Mouse (Mus musculus): Measurements from ENCODE around the gene Mbnl2. TPM values are rescaled to one million over a fixed set of nuclear protein-coding genes. Genes with fewer than 3 reads are reported as not detected.

The Mbnl2 gene
- polyA plus RNA-seq, 1 experiment from 2014 or later = 129 TPM

DNA sequence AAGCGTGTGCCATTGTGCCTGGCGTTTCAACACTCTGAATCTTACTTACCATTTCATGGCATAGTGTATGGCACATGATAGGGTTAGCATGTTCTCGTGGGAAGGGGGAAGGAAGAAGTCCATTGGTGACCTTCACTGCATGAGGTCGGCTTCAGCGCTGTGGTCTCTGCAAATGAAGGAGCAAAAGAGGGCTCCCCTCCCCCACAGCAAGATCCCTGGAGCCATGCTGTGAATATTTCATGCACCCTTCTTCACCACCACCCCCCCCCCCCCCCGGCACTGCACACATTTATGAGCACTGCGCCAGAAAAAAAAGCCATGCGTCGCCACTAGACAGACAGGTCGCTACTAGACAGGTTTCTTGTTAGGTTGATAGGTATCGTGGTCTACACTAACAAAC lies 95.2 kb downstream of the Mbnl2 start:
- Histone ChIP-seq H3K27me3 (ENCODE audit: control insufficient read depth, insufficient read depth, low read length) (no peaks in the 10 kb centered on the region), H3K9ac (ENCODE audit: low read length) (no peak overlapping the region)

DNA sequence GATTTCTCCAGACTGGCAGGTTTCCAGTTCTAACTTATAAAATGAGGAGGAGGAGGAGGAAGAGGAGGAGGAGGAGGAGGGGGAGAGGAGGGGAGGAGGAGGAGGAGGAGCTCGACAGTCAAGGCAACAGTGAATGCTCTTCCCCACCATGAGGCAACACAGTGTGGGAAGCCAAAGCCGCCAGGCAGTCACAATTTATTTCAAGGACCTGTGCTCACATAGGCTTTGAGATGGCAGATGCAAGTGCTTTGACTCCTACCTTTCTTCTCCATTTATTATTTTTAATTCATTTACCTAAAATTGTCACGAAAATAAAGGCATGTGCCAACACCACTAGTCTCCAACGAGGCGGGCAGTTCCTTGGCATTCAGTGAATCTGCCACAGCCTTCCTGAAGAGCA lies 95.7 kb downstream of the Mbnl2 start:
- peak overlapping the region in 1 of 2 experiments; percentile 14; a peak in 1 of 4 replicates for H3K27ac ChIP-seq (replicated peaks in 1 of 2; ENCODE audit: control insufficient read depth in 1 of 2, insufficient read depth in 1 of 2, low read depth in 2 of 2, low read length in 2 of 2)
- peaks cover 41 to 73% of the 10 kb centered on the region in 2 experiments for H3K4me1 ChIP-seq (ENCODE audit: control insufficient read depth in 2 of 2, insufficient read depth in 2 of 2, low read length in 2 of 2)
- no peaks in the 10 kb centered on the region for H3K27me3 ChIP-seq (ENCODE audit: control insufficient read depth, insufficient read depth, low read length)
- H3K4me3 ChIP-seq (ENCODE audit: control insufficient read depth in 1 of 2, insufficient read depth in 1 of 2, low read depth in 1 of 2, low read length in 2 of 2) = no peak overlapping the region
- no peaks in the 10 kb centered on the region for H3K9me3 ChIP-seq (ENCODE audit: control insufficient read depth, low read length)
- no peak overlapping the region for H3K4me2 ChIP-seq (ENCODE audit: low read length)
- no peak for ATAC-seq (ENCODE audit: insufficient number of reproducible peaks, insufficient read depth, low FRiP score, low read depth)
- WGBS = 79% methylated on average over 5 of the region's 5 CpGs
- H3K36me3 ChIP-seq (ENCODE audit: control insufficient read depth, insufficient read depth, low read length) = no peaks in the 10 kb centered on the region
- no peak overlapping the region for H3K9ac ChIP-seq (ENCODE audit: low read length)

More for the DNA sequence above, 95.2 kb downstream of the Mbnl2 start:
- H3K9me3 ChIP-seq (ENCODE audit: control insufficient read depth, low read length) = no peaks in the 10 kb centered on the region
- H3K27ac ChIP-seq (replicated peaks in 1 of 2; ENCODE audit: control insufficient read depth in 1 of 2, insufficient read depth in 1 of 2, low read depth in 2 of 2, low read length in 2 of 2) = 0 out of 4 replicates have a peak overlapping the region, but pooled peaks of 1 of the 2 experiments have one; percentile 14
- H3K4me2 ChIP-seq (ENCODE audit: low read length) = no peak overlapping the region
- H3K36me3 ChIP-seq (ENCODE audit: control insufficient read depth, insufficient read depth, low read length) = no peaks in the 10 kb centered on the region
- no peak for ATAC-seq (ENCODE audit: insufficient number of reproducible peaks, insufficient read depth, low FRiP score, low read depth)
- no peak overlapping the region for H3K4me3 ChIP-seq (ENCODE audit: control insufficient read depth in 1 of 2, insufficient read depth in 1 of 2, low read depth in 1 of 2, low read length in 2 of 2)
- peaks cover 41 to 69% of the 10 kb centered on the region in 2 experiments for H3K4me1 ChIP-seq (ENCODE audit: control insufficient read depth in 2 of 2, insufficient read depth in 2 of 2, low read length in 2 of 2)
- WGBS = 77% methylated on average over 11 of the region's 11 CpGs

DNA sequence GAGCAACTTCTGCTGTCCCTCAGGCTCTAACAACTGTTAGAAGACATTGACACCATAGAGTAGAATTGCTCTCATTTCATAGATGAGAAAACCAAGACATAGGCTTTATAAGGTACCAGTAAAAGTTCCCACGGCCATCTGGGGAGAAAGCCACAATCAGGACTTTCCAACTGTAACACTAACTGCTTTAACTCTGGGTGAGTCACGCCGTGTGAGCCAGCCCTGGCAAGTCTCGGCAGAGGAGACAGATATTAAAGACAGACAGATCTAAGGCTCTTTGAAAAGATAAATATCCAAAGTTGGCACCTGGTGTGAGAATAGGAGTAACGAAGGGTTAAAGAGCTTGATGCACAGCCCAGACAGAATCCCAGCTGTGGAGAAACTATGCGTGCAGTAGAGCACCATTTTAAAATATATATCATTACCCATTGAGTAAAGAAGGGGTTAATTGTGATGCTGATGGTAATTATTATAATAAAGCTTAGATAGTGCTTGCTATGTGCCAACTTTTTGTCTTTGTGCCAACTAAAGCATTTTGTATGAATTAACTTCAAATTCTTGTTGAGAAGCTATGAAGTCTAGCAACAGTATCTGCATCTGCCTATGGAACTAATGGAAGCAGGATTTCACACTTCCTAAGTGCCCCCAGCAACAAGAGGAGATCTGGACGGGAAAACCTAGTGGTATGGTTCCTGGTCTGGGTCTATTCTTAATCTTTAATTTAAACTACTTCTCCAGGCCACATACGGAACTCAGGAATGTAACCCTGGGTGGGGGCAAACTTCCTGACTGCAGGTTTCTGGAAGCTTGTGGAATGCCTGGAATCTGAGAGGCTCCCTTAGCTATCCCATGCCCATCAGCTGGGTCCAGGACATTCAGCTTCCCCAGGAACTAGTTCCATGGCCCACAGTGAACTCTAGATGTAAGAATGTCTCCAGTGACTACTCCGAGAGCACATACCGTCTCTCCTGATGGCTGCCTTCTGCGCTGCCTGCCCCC lies 97.9 kb downstream of the Mbnl2 start:
- no peaks in the 10 kb centered on the region for H3K27me3 ChIP-seq (ENCODE audit: control insufficient read depth, insufficient read depth, low read length)
- H3K4me3 ChIP-seq (ENCODE audit: control insufficient read depth in 1 of 2, insufficient read depth in 1 of 2, low read depth in 1 of 2, low read length in 2 of 2) = no peak overlapping the region
- 21% methylated on average over 11 of the region's 11 CpGs for WGBS
- H3K4me1 ChIP-seq (ENCODE audit: control insufficient read depth in 2 of 2, insufficient read depth in 2 of 2, low read length in 2 of 2) = peaks cover 38 to 75% of the 10 kb centered on the region in 2 experiments
- H3K4me2 ChIP-seq (ENCODE audit: low read length) = peak overlapping the region; percentile 14; the same call in 1 of the 2 replicates
- peak overlapping the region; percentile 2 to 68 for H3K27ac ChIP-seq (replicated peaks in 1 of 2; ENCODE audit: control insufficient read depth in 1 of 2, insufficient read depth in 1 of 2, low read depth in 2 of 2, low read length in 2 of 2)
- H3K36me3 ChIP-seq (ENCODE audit: control insufficient read depth, insufficient read depth, low read length) = no peaks in the 10 kb centered on the region
- H3K9me3 ChIP-seq (ENCODE audit: control insufficient read depth, low read length) = no peaks in the 10 kb centered on the region
- no peak overlapping the region for H3K9ac ChIP-seq (ENCODE audit: low read length)
- no peak for ATAC-seq (ENCODE audit: insufficient number of reproducible peaks, insufficient read depth, low FRiP score, low read depth)

DNA sequence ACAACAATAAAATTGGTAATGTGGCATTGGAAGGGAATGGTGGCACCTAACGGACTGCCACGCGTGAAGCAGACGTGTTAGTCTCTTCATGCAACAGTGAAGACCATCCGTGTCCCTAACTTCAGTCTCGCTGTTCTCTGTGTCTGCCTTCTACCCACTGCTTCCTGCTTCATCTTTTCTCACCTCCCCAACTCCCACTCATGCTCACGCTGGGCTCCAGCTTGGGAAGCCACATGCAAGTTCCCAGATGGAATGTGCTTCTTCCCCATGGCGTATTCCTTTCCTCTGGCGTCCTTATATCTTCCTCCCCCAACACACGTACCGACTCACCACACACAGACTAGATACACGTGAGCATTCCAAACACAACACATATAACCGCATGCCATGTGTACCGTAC lies 99.3 kb downstream of the Mbnl2 start:
- H3K9me3 ChIP-seq (ENCODE audit: control insufficient read depth, low read length) = no peaks in the 10 kb centered on the region
- no peaks in the 10 kb centered on the region for H3K27me3 ChIP-seq (ENCODE audit: control insufficient read depth, insufficient read depth, low read length)
- H3K4me1 ChIP-seq (ENCODE audit: control insufficient read depth in 2 of 2, insufficient read depth in 2 of 2, low read length in 2 of 2) = peaks cover 31 to 68% of the 10 kb centered on the region in 2 experiments
- no peak overlapping the region for H3K4me2 ChIP-seq (ENCODE audit: low read length)
- H3K9ac ChIP-seq (ENCODE audit: low read length) = no peak overlapping the region
- peaks cover 11% of the 10 kb centered on the region for H3K36me3 ChIP-seq (ENCODE audit: control insufficient read depth, insufficient read depth, low read length)
- H3K27ac ChIP-seq (replicated peaks in 1 of 2; ENCODE audit: control insufficient read depth in 1 of 2, insufficient read depth in 1 of 2, low read depth in 2 of 2, low read length in 2 of 2) = no peak overlapping the region
- H3K4me3 ChIP-seq (ENCODE audit: control insufficient read depth in 1 of 2, insufficient read depth in 1 of 2, low read depth in 1 of 2, low read length in 2 of 2) = no peak overlapping the region
- ATAC-seq (ENCODE audit: insufficient number of reproducible peaks, insufficient read depth, low FRiP score, low read depth) = no peak
- WGBS = 88% methylated on average over 14 of the region's 14 CpGs

DNA sequence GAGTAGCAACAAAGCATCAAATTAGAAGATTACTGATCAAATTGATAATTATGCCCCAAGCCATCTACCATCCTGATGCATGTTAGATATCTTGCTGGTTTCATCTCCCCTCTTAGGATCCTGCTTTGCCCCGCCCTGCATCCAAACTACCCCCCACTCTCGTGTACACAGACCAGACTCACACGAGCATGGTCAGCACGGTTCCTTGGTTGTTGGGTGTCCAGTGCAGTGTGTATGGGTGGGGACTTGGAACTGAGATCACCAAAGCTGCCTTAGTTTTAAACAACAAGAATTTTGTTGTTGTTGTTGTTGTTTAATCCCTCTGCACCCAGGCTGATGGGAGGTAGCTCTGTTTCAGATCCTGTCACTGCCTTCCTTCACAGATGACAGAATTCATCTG lies 101.7 kb downstream of the Mbnl2 start:
- Histone ChIP-seq H3K4me1 (ENCODE audit: control insufficient read depth in 2 of 2, insufficient read depth in 2 of 2, low read length in 2 of 2) (peaks cover 21 to 56% of the 10 kb centered on the region in 2 experiments), H3K9me3 (ENCODE audit: control insufficient read depth, low read length) (no peaks in the 10 kb centered on the region), H3K27me3 (ENCODE audit: control insufficient read depth, insufficient read depth, low read length) (no peaks in the 10 kb centered on the region), H3K27ac (replicated peaks in 1 of 2; ENCODE audit: control insufficient read depth in 1 of 2, insufficient read depth in 1 of 2, low read depth in 2 of 2, low read length in 2 of 2) (no peak overlapping the region), H3K36me3 (ENCODE audit: control insufficient read depth, insufficient read depth, low read length) (peaks cover 31% of the 10 kb centered on the region), H3K4me2 (ENCODE audit: low read length) (no peak overlapping the region), H3K4me3 (ENCODE audit: control insufficient read depth in 1 of 2, insufficient read depth in 1 of 2, low read depth in 1 of 2, low read length in 2 of 2) (no peak overlapping the region), H3K9ac (ENCODE audit: low read length) (no peak overlapping the region)
- no peak for ATAC-seq (ENCODE audit: insufficient number of reproducible peaks, insufficient read depth, low FRiP score, low read depth)
- WGBS = 83% methylated on average over 4 of the region's 4 CpGs

DNA sequence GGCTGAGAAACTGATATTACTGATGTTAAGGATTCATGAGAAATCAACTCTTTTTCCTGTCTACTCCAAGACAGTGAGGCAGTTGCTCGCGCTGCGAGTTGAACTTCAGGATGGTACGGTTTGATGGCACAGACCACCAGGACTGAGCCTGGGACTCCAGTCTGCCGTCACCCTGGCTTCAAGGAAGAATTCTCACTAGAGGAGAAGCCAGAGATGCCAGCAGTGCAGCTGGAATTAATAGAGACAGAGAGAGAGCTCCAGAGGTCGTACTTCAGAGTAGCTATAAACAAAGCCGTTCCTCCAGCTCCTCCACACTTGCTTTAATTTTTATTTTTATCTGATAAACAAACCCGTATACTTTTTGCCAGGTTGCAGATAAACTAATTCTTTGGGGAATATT lies 102.5 kb downstream of the Mbnl2 start:
- H3K4me1 ChIP-seq (ENCODE audit: control insufficient read depth in 2 of 2, insufficient read depth in 2 of 2, low read length in 2 of 2) = peaks cover 18 to 49% of the 10 kb centered on the region in 2 experiments

DNA sequence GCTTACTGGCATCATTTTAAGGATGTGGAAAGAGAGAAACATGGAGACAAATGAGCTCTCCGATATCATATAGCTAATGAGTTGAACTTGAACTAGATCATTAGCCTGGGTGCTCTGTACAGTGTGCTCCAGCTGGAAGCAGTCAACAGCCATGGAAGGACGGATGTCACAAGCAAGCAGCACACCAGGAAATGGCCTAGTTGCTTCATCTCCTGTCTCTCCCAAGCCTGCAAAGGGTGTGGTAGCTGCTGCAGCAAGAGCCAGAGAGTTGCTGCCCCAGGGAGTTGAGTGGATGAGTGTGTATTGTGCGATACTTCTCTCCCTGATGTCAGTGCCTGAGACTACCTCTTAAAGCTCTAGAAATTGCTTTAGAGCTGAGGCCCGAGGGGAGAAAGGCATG lies 104.2 kb downstream of the Mbnl2 start:
- H3K27ac ChIP-seq (replicated peaks in 1 of 2; ENCODE audit: control insufficient read depth in 1 of 2, insufficient read depth in 1 of 2, low read depth in 2 of 2, low read length in 2 of 2) = no peak overlapping the region
- no peaks in the 10 kb centered on the region for H3K27me3 ChIP-seq (ENCODE audit: control insufficient read depth, insufficient read depth, low read length)
- H3K9ac ChIP-seq (ENCODE audit: low read length) = no peak overlapping the region
- H3K4me2 ChIP-seq (ENCODE audit: low read length) = no peak overlapping the region
- peaks cover 9 to 39% of the 10 kb centered on the region in 2 experiments for H3K4me1 ChIP-seq (ENCODE audit: control insufficient read depth in 2 of 2, insufficient read depth in 2 of 2, low read length in 2 of 2)
- no peaks in the 10 kb centered on the region for H3K9me3 ChIP-seq (ENCODE audit: control insufficient read depth, low read length)
- 58% methylated on average over 4 of the region's 4 CpGs for WGBS
- ATAC-seq (ENCODE audit: insufficient number of reproducible peaks, insufficient read depth, low FRiP score, low read depth) = peak; percentile 49; the same call in 1 of the 2 replicates
- H3K36me3 ChIP-seq (ENCODE audit: control insufficient read depth, insufficient read depth, low read length) = peaks cover 31% of the 10 kb centered on the region
- no peak overlapping the region for H3K4me3 ChIP-seq (ENCODE audit: control insufficient read depth in 1 of 2, insufficient read depth in 1 of 2, low read depth in 1 of 2, low read length in 2 of 2)

More for the DNA sequence above, 102.5 kb downstream of the Mbnl2 start:
- H3K4me2 ChIP-seq (ENCODE audit: low read length) = no peak overlapping the region
- H3K27me3 ChIP-seq (ENCODE audit: control insufficient read depth, insufficient read depth, low read length) = no peaks in the 10 kb centered on the region
- H3K36me3 ChIP-seq (ENCODE audit: control insufficient read depth, insufficient read depth, low read length) = peaks cover 31% of the 10 kb centered on the region
- WGBS = 65% methylated on average over 8 of the region's 8 CpGs
- no peak for ATAC-seq (ENCODE audit: insufficient number of reproducible peaks, insufficient read depth, low FRiP score, low read depth)
- H3K9me3 ChIP-seq (ENCODE audit: control insufficient read depth, low read length) = no peaks in the 10 kb centered on the region
- H3K4me3 ChIP-seq (ENCODE audit: control insufficient read depth in 1 of 2, insufficient read depth in 1 of 2, low read depth in 1 of 2, low read length in 2 of 2) = no peak overlapping the region
- no peak overlapping the region for H3K9ac ChIP-seq (ENCODE audit: low read length)
- H3K27ac ChIP-seq (replicated peaks in 1 of 2; ENCODE audit: control insufficient read depth in 1 of 2, insufficient read depth in 1 of 2, low read depth in 2 of 2, low read length in 2 of 2) = 0 out of 4 replicates have a peak overlapping the region, but pooled peaks of 1 of the 2 experiments have one; percentile 3

Measured in heart, embryonic 14.5 days (tissue).